Mouse (Mus musculus) G1E (cell line): ENCODE results near the gene Mgll. TPM values are rescaled to one million over a fixed set of nuclear protein-coding genes. Genes with fewer than 3 reads are reported as not detected.

Experiments
- ATAC-seq: 2 replicates; pipeline ENCODE4 v1.8.0; 2016; ENCODE audit warnings: mild to moderate bottlenecking; ENCODE audit not compliant: insufficient number of reproducible peaks, poor library complexity, low FRiP score, severe bottlenecking; ENCODE audit errors: extremely low read depth
- DNase-seq: peaks from one replicate; pipeline ENCODE4 v3.0.0; 2012; ENCODE audit warnings: low spot score
- H3K27me3 ChIP-seq: 2 replicates; pipeline ENCODE4 v1.6.1; 2012; ENCODE audit warnings: mild to moderate bottlenecking, low read length, inconsistent platforms; ENCODE audit not compliant: insufficient read depth
- H3K36me3 ChIP-seq: replicated peaks from 2 replicates; pipeline ENCODE3; 2012; ENCODE audit warnings: mild to moderate bottlenecking, inconsistent platforms
- H3K4me1 ChIP-seq: 2 replicates; pipeline ENCODE4 v1.6.1; 2012; ENCODE audit warnings: low read depth, low read length, inconsistent platforms, mixed read lengths; ENCODE audit not compliant: insufficient read depth
- H3K4me3 ChIP-seq: 2 replicates; pipeline ENCODE4 v1.5.1; 2012; ENCODE audit warnings: low read depth, mild to moderate bottlenecking, inconsistent platforms, low read length, moderate library complexity, mixed read lengths
- H3K9me3 ChIP-seq: replicated peaks from 2 replicates; pipeline ENCODE4 v1.6.1; 2012; ENCODE audit warnings: inconsistent platforms
- CTCF ChIP-seq: IDR thresholded peaks from 2 replicates; pipeline ENCODE4 v1.5.1; 2012; ENCODE audit warnings: low read depth, low read length, inconsistent platforms, mixed read lengths
- GATA1 ChIP-seq: IDR thresholded peaks from 2 replicates; pipeline ENCODE4 v1.6.1; 2012; ENCODE audit warnings: borderline replicate concordance, low read length, inconsistent platforms, mixed read lengths
- GATA2 ChIP-seq: IDR thresholded peaks from 2 replicates; pipeline ENCODE4 v1.6.1; 2012; ENCODE audit warnings: low read depth, low read length, inconsistent platforms, borderline replicate concordance
- POLR2AphosphoS5 ChIP-seq: IDR thresholded peaks from 2 replicates; pipeline ENCODE4 v1.6.1; 2012; ENCODE audit warnings: low read depth, low read length, inconsistent platforms; ENCODE audit not compliant: insufficient replicate concordance
- TAL1 ChIP-seq: conservative IDR thresholded peaks from 2 replicates; pipeline ENCODE4 v1.6.1; 2012; ENCODE audit warnings: low read depth, low read length, inconsistent platforms, mixed read lengths
- polyA plus RNA-seq: library from polyadenylated mRNA; stranded (reverse); fragments of >175 nt; gene quantifications from 2 replicates; pipeline ENCODE4 v1.2.3, GENCODE M21; 2012
- total RNA-seq, 2 experiments: library from RNA; stranded (forward) in 1 of 2; stranded (reverse) in 1 of 2; fragments of 200-1000 nt in 1 of 2; fragments of >200 nt in 1 of 2; fragmentation: Nextera tagmentation in 1 of 2; gene quantifications; 2 replicates each; pipeline ENCODE4 v1.2.3; 2014 to 2017

Gene Mgll
- total and polyA plus RNA-seq, 3 experiments = 0.03 to 41.5 (median 0.11) TPM

DNA sequence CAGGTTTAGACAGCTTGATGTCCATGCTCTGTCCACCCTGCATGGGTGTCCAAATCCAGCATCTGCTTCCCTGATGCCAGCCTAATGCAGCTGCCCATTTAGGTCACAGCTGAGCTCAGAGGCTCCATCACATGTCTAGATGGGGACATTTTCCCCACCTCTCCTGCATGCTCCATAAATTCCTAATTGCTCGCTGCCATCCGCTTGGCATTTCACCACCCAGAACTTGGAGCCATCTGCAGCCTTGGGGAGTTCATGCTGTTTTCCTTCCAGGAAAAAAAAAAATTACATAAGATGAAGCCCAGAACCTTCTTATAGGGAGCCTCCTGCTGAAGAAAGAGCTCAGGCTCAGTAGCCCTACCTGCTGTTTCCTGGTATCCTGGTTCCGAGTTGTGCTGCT is 17.6 kb downstream of the Mgll start:
- Histone ChIP-seq H3K9me3 (no peaks in the 10 kb centered on the region), H3K4me1 (no peaks in the 10 kb centered on the region), H3K4me3 (no peak overlapping the region), H3K36me3 (no peaks in the 10 kb centered on the region), H3K27me3 (peaks cover 47% of the 10 kb centered on the region)
- TF ChIP-seq TAL1 = no peak
- TF ChIP-seq GATA2 = no peak
- TF ChIP-seq GATA1 = no peak
- no peak for TF ChIP-seq POLR2AphosphoS5
- no peak for TF ChIP-seq CTCF
- no peak for ATAC-seq
- DNase-seq = no peak

DNA sequence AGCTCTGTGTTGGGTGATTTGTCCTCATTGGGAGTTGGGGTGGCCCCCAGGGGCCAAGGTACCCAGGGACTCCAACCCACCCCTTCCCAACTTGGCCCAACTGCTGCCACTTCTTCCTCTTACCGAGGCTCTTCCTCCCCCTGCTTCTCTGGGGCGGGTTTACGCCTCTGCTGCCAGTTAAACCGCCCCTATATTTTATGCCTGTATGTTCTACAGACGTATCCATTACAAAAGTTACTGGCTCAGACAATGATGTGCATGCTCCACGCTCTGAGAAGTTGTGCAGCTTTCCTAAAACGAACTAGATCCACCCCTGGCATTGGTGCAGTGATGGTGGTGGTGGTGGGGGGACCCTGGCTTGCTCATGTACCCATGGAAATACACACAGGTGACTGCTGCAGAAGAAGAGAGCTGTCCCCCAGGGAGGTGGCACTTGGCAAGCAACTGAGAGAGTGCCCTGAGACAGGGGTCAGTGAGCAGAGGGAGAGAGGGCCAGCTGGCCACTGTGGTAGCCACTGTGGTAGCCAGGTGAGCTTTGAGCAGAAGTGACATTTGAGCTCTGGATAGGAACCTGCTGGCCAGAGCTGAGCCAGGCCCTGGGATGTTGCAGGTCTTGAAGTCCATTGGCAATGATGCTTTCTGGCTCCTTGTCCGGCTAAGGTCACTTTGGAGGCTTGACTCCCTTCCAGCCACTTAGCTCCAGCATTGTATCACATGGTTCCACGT is 18.2 kb downstream of the Mgll start:
- Histone ChIP-seq H3K27me3 (peaks cover 47% of the 10 kb centered on the region), H3K9me3 (no peaks in the 10 kb centered on the region), H3K4me3 (no peak overlapping the region), H3K4me1 (no peaks in the 10 kb centered on the region), H3K36me3 (no peaks in the 10 kb centered on the region)
- ATAC-seq (no peak), DNase-seq (no peak)
- no peak for TF ChIP-seq GATA2
- no peak for TF ChIP-seq GATA1
- no peak for TF ChIP-seq TAL1
- no peak for TF ChIP-seq POLR2AphosphoS5
- no peak for TF ChIP-seq CTCF

DNA sequence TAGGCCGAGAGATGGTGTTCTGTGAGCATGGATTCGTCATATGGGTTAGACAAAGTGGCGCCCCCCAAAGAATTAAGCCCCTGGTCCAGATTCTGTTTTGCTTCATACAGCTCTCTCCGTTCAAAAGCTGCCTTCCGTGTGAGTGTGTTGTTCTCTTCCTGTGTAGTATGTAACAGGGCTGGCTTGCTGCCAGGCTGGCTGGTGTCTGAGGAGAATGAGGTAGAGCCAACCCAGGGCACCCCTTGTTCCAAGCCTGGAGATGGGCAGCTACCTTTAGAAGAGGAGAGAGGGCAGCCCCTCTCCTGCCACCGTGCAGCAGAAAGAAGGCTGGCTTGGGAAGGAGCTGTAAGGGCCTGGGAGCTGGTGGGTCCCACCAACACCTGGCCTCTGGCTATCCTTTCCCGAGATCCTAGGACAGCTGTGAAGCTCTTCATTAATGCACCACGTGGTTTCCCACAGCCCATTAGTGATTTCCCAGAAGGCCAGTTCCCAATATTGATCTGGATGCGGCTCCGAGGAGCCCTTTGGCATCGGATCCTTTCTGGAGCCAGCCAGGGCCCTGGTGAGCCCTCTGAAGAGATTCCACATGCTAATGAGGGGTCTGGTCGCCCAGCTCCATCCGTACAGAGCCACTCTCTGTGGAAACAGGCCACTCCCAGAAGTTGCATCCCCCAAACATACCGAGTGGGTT is 19.5 kb downstream of the Mgll start:
- Histone ChIP-seq H3K9me3 (no peaks in the 10 kb centered on the region), H3K4me1 (no peaks in the 10 kb centered on the region), H3K4me3 (no peak overlapping the region), H3K27me3 (peaks cover 49% of the 10 kb centered on the region), H3K36me3 (no peaks in the 10 kb centered on the region)
- ATAC-seq (no peak), DNase-seq (no peak)
- TF ChIP-seq TAL1 (no peak), GATA2 (no peak), GATA1 (no peak), CTCF (no peak), POLR2AphosphoS5 (no peak)

DNA sequence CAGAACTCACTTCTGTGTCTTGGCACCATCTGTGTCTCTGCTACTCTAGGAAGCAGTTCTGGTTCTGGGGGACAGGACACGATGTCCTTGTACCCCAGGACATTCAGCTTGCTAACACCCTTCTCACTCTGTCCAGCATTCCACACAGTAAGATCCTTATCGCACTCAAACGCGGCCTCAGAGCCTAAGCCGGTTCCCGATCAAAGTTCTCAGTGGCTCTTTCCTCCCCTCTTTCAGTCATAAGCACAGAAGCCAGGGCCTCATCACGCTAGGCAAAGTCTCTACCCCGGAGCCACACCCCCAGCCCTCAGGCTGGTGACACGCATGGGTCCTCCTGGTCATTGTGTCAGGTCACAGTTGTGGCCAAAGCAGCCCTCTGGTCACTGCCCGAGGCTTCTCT is 20.8 kb downstream of the Mgll start:
- Histone ChIP-seq H3K27me3 (peaks cover 55% of the 10 kb centered on the region), H3K4me3 (no peak overlapping the region), H3K9me3 (no peaks in the 10 kb centered on the region), H3K36me3 (no peaks in the 10 kb centered on the region), H3K4me1 (no peaks in the 10 kb centered on the region)
- ATAC-seq (no peak), DNase-seq (no peak)
- TF ChIP-seq POLR2AphosphoS5 = no peak
- no peak for TF ChIP-seq CTCF
- TF ChIP-seq TAL1 = no peak
- TF ChIP-seq GATA1 = no peak
- no peak for TF ChIP-seq GATA2

DNA sequence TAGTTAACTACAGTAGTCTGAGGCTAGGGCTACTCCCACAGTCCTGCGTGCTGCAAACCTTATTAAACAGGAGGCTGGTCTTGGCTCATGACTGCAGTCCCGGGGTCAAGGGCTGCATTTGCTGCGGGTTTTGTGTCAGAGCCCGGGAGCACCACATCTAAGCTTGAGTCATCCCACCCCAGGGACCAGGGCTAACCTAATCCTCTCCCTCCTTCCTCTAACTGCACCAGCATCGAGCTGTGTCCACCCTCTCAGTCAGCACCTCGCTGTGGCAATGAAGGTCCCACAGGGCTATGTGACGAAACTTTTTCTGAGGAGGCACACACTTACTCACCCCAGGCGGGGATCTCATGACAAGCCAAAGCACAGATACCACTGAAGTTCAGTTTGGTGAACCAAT is 22.1 kb downstream of the Mgll start:
- no peaks in the 10 kb centered on the region for H3K9me3 ChIP-seq
- H3K4me1 ChIP-seq = no peaks in the 10 kb centered on the region
- H3K27me3 ChIP-seq = peaks cover 57% of the 10 kb centered on the region
- TF ChIP-seq CTCF = no peak
- no peak for TF ChIP-seq GATA1
- TF ChIP-seq TAL1 = no peak
- no peak for TF ChIP-seq GATA2
- no peak for TF ChIP-seq POLR2AphosphoS5
- H3K4me3 ChIP-seq = no peak overlapping the region
- H3K36me3 ChIP-seq = no peaks in the 10 kb centered on the region
- ATAC-seq (no peak), DNase-seq (no peak)

DNA sequence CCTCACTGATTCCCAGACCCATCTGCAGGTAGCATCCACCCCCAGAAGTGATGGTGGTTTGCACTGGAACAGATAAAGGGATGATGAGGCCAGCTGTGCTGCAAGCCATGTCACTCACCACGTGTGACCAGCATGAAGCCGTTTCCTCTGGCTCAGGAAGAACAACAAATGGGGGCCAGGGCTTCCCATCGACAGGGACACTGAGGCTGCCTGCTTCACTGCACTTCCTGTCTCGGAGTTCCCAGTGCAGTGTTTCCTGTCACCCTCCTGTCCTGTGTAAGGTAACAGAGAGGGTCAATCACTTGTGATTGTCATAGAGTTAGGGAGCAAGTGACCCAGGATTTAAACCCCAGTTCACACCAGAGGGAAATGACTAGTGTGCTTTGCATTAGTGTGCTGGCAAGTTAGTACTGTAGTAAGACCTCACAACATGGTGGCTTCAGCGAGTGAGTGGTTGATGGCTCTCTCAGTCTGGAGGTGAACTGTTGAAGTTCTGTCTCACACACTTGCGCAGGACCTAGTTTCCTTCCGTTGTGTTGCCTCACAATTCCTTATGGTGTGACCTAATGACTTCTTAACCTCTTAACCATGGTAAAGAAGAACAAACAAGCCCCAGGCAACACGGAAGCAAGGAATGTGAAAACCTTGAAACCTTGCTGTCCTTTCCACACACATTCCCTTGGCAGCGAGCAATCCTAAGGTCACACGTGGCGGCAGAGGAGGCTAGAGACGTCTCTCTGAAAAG is 23.3 kb downstream of the Mgll start:
- no peaks in the 10 kb centered on the region for H3K4me1 ChIP-seq

More for the DNA sequence above, 23.3 kb downstream of the Mgll start:
- Histone ChIP-seq H3K9me3 (no peaks in the 10 kb centered on the region), H3K4me3 (no peak overlapping the region), H3K36me3 (no peaks in the 10 kb centered on the region), H3K27me3 (peaks cover 54% of the 10 kb centered on the region)
- DNase-seq (no peak), ATAC-seq (no peak)
- TF ChIP-seq TAL1 = no peak
- no peak for TF ChIP-seq GATA1
- TF ChIP-seq CTCF = no peak
- no peak for TF ChIP-seq GATA2
- no peak for TF ChIP-seq POLR2AphosphoS5
